Mouse (Mus musculus) ovary, postnatal 14 days (tissue): ENCODE measurements around the gene Xrra1.
"Not testable (repeated sequence)": the region's sequence is repeated elsewhere in the genome, so short reads cannot be mapped to it uniquely, and the experiment has no call there.

Experiments
- DNase-seq: peaks from one replicate; pipeline ENCODE4 v3.0.0; 2022; ENCODE audit warnings: low spot score

Gene Xrra1

GRCm38 (mm10) chr7:99858813-99859585 lies at the start of gene Xrra1:
Gene Xrra1, plus strand, starts transcription at chr7:99859116.
- peak; percentile 86 for DNase-seq

- DNase-seq = no peak
Observed at GRCm38 (mm10) chr7:99810814-99811213, 48.1 kb upstream of the Xrra1 start.

GRCm38 (mm10) chr7:99811661-99812060 lies 47.3 kb upstream of the Xrra1 start:
- DNase-seq = no peak

GRCm38 (mm10) chr7:99813394-99813793 lies 45.5 kb upstream of the Xrra1 start:
- peak; percentile 22 for DNase-seq

GRCm38 (mm10) chr7:99818181-99818725 lies 40.7 kb upstream of the Xrra1 start:
- DNase-seq = not testable (repeated sequence)

- no peak for DNase-seq
Observed at GRCm38 (mm10) chr7:99821953-99822352, 37.0 kb upstream of the Xrra1 start.

- DNase-seq = no peak
Observed at GRCm38 (mm10) chr7:99822426-99822825, 36.5 kb upstream of the Xrra1 start.

GRCm38 (mm10) chr7:99823045-99823663 lies 35.8 kb upstream of the Xrra1 start:
- no peak for DNase-seq

GRCm38 (mm10) chr7:99824649-99825483 lies 34.0 kb upstream of the Xrra1 start:
- no peak for DNase-seq

- DNase-seq = no peak
Observed at GRCm38 (mm10) chr7:99825511-99825910, 33.4 kb upstream of the Xrra1 start.

- no peak for DNase-seq
Observed at GRCm38 (mm10) chr7:99826096-99826495, 32.8 kb upstream of the Xrra1 start.

GRCm38 (mm10) chr7:99828083-99828570 lies 30.8 kb upstream of the Xrra1 start, which contains the start of gene Neu3:
Gene Neu3, minus strand, starts transcription at chr7:99828417.
- peak; percentile 93 for DNase-seq

GRCm38 (mm10) chr7:99833115-99833845 lies 25.6 kb upstream of the Xrra1 start:
- DNase-seq = no peak

GRCm38 (mm10) chr7:99833846-99834222 lies 25.1 kb upstream of the Xrra1 start:
- DNase-seq = no peak

GRCm38 (mm10) chr7:99834314-99834853 lies 24.5 kb upstream of the Xrra1 start:
- DNase-seq = no peak

- no peak for DNase-seq
Observed at GRCm38 (mm10) chr7:99836781-99837180, 22.1 kb upstream of the Xrra1 start.

GRCm38 (mm10) chr7:99837358-99838071 lies 21.4 kb upstream of the Xrra1 start:
- no peak for DNase-seq

GRCm38 (mm10) chr7:99838241-99838640 lies 20.7 kb upstream of the Xrra1 start:
- no peak for DNase-seq

GRCm38 (mm10) chr7:99845533-99846236 lies 13.2 kb upstream of the Xrra1 start:
- no peak for DNase-seq

- DNase-seq = no peak
Observed at GRCm38 (mm10) chr7:99850534-99850933, 8.4 kb upstream of the Xrra1 start.
